Mouse (Mus musculus) cerebellum, adult (tissue): ENCODE data around the gene Pgrmc2.

ENCODE experiments used
- ATAC-seq: cut with Nextera tagmentation; 2 replicates; pipeline ENCODE4 v1.9.2; 2017; ENCODE audit warnings: mild to moderate bottlenecking, moderate library complexity, mixed read lengths; ENCODE audit not compliant: insufficient number of reproducible peaks, low FRiP score, low TSS enrichment

The Pgrmc2 gene

DNA sequence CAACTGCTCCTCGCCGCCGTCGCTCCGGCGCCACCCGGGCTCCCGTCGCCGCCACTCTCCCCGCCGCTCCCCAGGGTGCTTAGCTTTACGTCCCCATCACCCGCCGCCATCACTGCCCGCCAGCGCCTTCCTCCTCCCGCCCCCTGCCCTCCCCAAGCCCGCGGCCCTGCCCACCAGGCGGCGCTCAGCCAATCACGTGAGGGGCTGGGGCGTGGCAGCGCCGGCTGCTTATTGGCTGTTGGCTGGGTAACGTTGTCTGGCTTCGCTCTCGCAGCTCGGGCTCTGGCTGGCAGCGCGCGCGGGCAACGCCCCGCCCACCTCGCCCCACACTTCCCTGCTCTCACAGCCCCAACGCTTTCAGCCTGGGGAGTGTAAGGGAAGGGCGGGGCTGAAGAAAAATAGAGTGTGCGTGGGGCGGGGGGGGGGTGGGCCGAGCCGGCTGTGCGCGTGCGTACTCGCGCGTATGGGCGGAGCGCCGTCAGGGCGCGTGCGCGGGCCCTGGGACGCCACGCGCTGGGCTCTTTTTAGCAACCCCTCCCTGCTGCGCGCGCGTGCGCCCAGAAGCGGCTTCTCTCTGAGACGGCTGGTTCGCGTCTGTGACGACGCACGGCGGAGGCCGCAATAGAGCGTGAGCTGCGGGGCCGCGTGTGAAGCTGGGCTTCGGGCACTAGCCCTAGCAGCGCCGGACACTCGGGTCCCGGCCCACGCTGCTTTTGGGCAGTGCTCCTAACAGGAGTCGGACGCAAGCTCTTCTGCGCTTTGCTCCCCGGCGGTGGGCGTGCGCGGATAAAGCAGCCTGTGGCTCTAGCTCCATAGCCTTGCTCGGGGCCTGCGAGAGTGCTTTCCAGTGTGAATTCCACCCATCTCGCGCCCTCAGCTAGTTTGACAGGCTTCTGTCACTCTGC is at the start of gene Pgrmc2:
TSS of gene Pgrmc2 (minus strand) at position 162 of the 905 bp plus-strand sequence.
- ATAC-seq, result peak; percentile 91

DNA sequence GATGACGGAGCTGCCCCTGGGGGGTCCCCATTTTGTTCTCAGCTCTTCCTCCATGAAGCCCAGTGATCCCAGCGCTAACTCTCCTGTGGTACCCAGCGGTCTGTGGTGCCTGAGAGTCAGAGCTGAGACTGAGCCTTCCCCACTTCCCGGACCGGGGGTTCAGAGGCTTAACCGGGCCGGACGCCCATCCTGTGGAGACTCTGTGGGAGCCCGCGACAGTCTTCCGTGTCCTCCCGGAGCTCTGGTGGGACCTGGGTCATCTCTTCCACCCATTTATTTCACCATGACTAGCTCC is 41.1 kb upstream of the Pgrmc2 start:
- ATAC-seq, result no peak

DNA sequence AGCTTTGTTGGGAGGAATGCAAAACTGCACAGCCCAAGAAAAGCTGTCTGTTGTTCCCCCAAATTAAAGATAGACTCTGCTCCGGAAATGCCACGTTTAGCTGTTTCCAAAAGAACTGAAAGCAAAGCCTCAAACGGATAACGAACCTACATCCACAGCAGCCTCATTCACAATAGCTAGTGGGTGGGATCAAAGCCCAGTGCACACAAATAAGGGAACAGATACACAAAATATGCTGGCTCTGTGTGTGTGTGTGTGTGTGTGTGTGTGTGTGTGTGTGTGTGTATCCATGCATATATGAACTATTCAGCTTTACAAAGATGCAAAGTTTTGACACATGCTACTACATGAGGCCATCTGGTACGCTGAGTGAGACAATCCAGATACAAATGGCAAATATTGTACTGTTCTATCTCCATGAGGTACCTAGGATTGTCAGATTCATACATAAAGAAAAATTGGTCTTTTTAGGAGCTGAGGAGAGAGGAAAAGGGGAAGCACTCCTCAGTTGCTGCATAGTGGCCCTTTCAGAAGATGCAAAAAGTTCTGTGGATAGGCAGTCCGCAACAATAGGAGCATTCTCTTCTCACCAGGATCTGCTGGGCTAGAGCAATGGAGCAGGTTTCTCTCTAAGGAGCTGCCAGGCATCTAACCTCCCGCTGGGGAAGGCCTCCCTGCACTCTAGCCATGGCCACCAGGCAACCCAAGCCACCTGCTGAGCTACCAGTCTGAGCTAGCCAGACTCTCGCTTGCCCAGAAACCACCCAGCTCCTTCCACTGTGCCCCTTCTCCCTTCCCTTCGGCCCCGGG is 40.5 kb upstream of the Pgrmc2 start:
- ATAC-seq, result no peak

- no peak for ATAC-seq
These were observed 35.3 kb upstream of the Pgrmc2 start for GRCm38 (mm10) chr3:41118173-41118572.

DNA sequence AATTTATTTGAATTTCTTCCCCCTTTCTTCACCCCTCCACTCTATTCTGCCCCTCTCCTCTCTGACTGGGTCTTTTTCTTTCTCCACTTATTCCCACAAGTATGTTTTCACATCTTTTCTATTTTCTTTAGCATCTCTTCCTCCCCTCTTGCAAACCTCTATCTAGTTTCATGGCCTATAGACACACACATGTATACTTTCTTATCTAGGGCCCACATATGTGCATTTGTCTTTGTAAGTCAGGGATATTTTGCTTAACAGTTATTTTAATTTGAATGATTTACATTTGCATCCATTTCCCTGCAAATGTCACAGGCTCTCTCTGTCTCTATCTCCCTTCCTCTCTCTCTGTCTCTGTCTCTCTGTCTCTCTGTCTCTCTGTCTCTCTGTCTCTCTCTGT is 34.6 kb upstream of the Pgrmc2 start:
- ATAC-seq, result no peak

DNA sequence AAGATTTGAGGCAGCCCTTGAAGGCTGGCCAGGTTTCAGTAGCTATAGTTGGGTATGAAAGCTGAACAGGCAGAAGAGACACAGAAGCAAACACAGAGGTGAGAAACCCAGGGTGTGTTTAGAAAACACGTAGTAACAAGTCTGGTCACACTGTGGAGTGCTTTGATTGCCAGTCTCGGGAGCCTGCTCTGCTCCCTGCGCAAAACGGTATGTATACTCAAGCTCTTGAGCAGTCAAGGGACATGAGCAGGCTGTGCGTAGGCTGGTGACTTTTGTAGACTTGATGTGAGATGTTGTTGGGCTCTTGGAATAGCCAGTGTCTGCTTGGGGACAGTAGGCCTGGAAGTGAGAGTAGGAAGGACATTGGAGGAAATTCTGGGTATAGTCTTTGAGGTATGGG is 30.3 kb upstream of the Pgrmc2 start:
- ATAC-seq, result no peak

- no peak for ATAC-seq
These were observed 25.5 kb upstream of the Pgrmc2 start for GRCm38 (mm10) chr3:41108306-41108785.

- ATAC-seq, result no peak
These were observed 24.9 kb upstream of the Pgrmc2 start for GRCm38 (mm10) chr3:41107600-41108305.

- ATAC-seq, result no peak
These were observed 19.1 kb upstream of the Pgrmc2 start for GRCm38 (mm10) chr3:41101905-41102304.

- no peak for ATAC-seq
These were observed 17.3 kb upstream of the Pgrmc2 start for GRCm38 (mm10) chr3:41100157-41100556.

GRCm38 (mm10) chr3:41099672-41100071 is 16.8 kb upstream of the Pgrmc2 start:
- no peak for ATAC-seq

GRCm38 (mm10) chr3:41093210-41093609 is 10.4 kb upstream of the Pgrmc2 start:
- no peak for ATAC-seq

DNA sequence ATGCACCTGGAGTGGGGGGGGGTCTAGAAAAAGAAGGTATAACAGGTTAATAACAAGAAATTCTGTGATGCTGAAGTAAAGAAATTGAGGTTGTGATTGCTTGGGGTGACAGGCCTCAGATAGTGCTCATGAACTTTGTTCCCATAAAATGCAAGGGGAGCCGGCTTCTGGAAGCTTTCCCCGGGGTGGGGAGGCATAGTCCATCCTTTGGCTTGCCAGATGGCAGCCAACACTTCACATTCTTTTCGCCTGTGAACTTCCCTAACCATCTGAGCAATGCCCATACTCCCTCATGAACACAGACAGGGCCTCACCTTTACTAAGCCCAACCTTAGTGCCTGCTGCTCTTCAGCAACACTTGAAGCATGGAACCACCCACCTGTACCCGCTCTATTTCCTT is 9.5 kb upstream of the Pgrmc2 start:
- ATAC-seq, result no peak

DNA sequence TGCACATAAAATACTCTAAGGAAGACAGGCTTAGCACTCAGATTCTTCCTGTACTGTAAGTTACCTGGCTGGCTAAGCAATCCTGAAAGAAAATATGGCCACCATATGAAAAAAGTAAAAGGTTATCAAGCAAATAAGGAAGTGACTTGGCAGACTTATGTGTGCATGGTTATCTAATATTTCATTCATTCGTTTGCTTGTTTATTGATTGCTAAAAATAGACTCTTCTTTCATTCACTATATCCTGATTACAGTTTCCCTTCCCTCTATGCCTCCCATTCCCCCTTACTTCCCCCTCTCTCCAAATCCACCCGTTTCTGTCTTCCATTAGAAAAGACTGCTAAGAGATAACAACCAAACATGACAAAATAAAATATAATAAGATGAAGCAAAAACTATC is 8.0 kb upstream of the Pgrmc2 start:
- ATAC-seq, result no peak

- no peak for ATAC-seq
These were observed 4.2 kb upstream of the Pgrmc2 start for GRCm38 (mm10) chr3:41087071-41087470.

GRCm38 (mm10) chr3:41084421-41084820 is 1.6 kb upstream of the Pgrmc2 start:
- no peak for ATAC-seq

- no peak; the same call in 1 of the 2 replicates for ATAC-seq
These were observed 905 bp upstream of the Pgrmc2 start for GRCm38 (mm10) chr3:41083790-41084112.

DNA sequence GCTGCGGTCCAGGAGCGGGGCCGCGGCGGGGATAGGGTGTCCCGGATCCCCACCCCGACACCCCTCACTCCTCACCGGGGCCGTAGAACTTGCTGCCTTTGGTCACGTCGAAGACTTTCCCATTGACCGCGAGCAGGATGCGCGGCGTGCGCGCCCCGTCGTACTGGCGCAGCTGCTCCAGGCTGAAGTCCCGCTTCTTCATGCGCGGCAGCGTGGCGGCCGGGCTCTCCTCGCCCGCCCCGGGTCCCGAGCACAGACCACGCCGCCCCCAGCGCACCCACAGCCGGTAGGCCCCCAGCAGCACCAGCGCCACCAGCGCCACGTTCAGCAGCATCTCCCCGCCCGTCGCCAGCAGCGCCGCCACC is 344 bp downstream of the Pgrmc2 start:
- peak; percentile 51 for ATAC-seq

GRCm38 (mm10) chr3:41081474-41082301 is 1.2 kb downstream of the Pgrmc2 start:
- ATAC-seq, result no peak

DNA sequence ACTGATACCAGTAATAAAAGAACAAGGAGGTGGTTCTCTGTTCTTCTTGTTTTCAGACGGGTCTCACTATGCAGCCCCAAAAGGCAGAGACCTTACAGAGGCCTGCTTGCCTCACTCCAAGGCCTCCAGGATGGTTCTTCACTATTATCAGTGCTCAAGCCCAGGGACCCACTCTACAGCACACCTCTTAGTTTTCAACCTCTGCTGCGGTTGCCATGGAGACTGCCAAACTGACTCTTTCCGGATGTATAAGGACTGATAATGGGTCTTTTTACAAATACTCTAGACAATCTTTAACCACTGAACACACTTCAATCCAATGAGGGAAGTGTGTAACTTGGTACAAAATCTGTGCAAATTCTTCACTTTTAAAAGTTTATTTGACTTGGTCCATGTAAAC is 2.1 kb downstream of the Pgrmc2 start:
- ATAC-seq, result no peak
